Mouse (Mus musculus): Measurements from ENCODE around the gene Srprb.

GRCm38 (mm10) chr9:103174771-103175519 lies 27.0 kb downstream of the Srprb start:
- TF ChIP-seq CTCF (IDR thresholded peaks at IDR 0.05; ENCODE audit: borderline replicate concordance, insufficient read depth, low read depth, low read length) (peak; percentile 72), POLR2A (IDR thresholded peaks at IDR 0.05; ENCODE audit: borderline replicate concordance, insufficient read depth, low read length) (no peak)

Data from cerebellum, adult 2 months (tissue).